Mouse (Mus musculus): Measurements from ENCODE around the gene Ndfip2.

Ndfip2 gene

GRCm38 (mm10) chr14:105284062-105284461 is 25.7 kb downstream of the Ndfip2 start:
- DNase-seq (ENCODE audit: low read depth in 1 of 2, low spot score in 2 of 2), result no peak

GRCm38 (mm10) chr14:105287557-105287956 is 29.2 kb downstream of the Ndfip2 start:
- no peak for DNase-seq (ENCODE audit: low read depth in 1 of 2, low spot score in 2 of 2)

- DNase-seq (ENCODE audit: low read depth in 1 of 2, low spot score in 2 of 2), result no peak
Measured at GRCm38 (mm10) chr14:105287972-105288371, 29.6 kb downstream of the Ndfip2 start.

GRCm38 (mm10) chr14:105288529-105288928 is 30.2 kb downstream of the Ndfip2 start:
- peak; percentile 11 to 22 for DNase-seq (ENCODE audit: low read depth in 1 of 2, low spot score in 2 of 2)

GRCm38 (mm10) chr14:105292139-105292538 is 33.8 kb downstream of the Ndfip2 start:
- DNase-seq (ENCODE audit: low read depth in 1 of 2, low spot score in 2 of 2), result no peak

GRCm38 (mm10) chr14:105293777-105294176 is 35.4 kb downstream of the Ndfip2 start:
- no peak for DNase-seq (ENCODE audit: low read depth in 1 of 2, low spot score in 2 of 2)

GRCm38 (mm10) chr14:105295820-105296582 is 37.6 kb downstream of the Ndfip2 start:
- DNase-seq (ENCODE audit: low read depth in 1 of 2, low spot score in 2 of 2), result no peak

GRCm38 (mm10) chr14:105299744-105300255 is 41.4 kb downstream of the Ndfip2 start:
- no peak for DNase-seq (ENCODE audit: low read depth in 1 of 2, low spot score in 2 of 2)

- peak in 1 of 2 experiments; percentile 1 for DNase-seq (ENCODE audit: low read depth in 1 of 2, low spot score in 2 of 2)
Measured at GRCm38 (mm10) chr14:105300551-105300950, 42.2 kb downstream of the Ndfip2 start.

GRCm38 (mm10) chr14:105302708-105303107 is 44.3 kb downstream of the Ndfip2 start:
- DNase-seq (ENCODE audit: low read depth in 1 of 2, low spot score in 2 of 2), result no peak

GRCm38 (mm10) chr14:105307716-105308115 is 49.3 kb downstream of the Ndfip2 start:
- DNase-seq (ENCODE audit: low read depth in 1 of 2, low spot score in 2 of 2), result no peak

GRCm38 (mm10) chr14:105312366-105312765 is 54.0 kb downstream of the Ndfip2 start:
- DNase-seq (ENCODE audit: low read depth in 1 of 2, low spot score in 2 of 2), result no peak

GRCm38 (mm10) chr14:105312944-105313343 is 54.6 kb downstream of the Ndfip2 start:
- DNase-seq (ENCODE audit: low read depth in 1 of 2, low spot score in 2 of 2), result no peak

- DNase-seq (ENCODE audit: low read depth in 1 of 2, low spot score in 2 of 2), result no peak
Measured at GRCm38 (mm10) chr14:105313877-105314276, 55.5 kb downstream of the Ndfip2 start.

GRCm38 (mm10) chr14:105321712-105322111 is 63.3 kb downstream of the Ndfip2 start:
- DNase-seq (ENCODE audit: low read depth in 1 of 2, low spot score in 2 of 2), result no peak

GRCm38 (mm10) chr14:105322829-105323228 is 64.5 kb downstream of the Ndfip2 start:
- DNase-seq (ENCODE audit: low read depth in 1 of 2, low spot score in 2 of 2), result no peak

- DNase-seq (ENCODE audit: low read depth in 1 of 2, low spot score in 2 of 2), result no peak
Measured at GRCm38 (mm10) chr14:105323448-105323847, 65.1 kb downstream of the Ndfip2 start.

- no peak for DNase-seq (ENCODE audit: low read depth in 1 of 2, low spot score in 2 of 2)
Measured at GRCm38 (mm10) chr14:105328397-105329302, 70.3 kb downstream of the Ndfip2 start.

- DNase-seq (ENCODE audit: low read depth in 1 of 2, low spot score in 2 of 2), result no peak
Measured at GRCm38 (mm10) chr14:105333475-105334094, 75.2 kb downstream of the Ndfip2 start.

GRCm38 (mm10) chr14:105341765-105342164 is 83.4 kb downstream of the Ndfip2 start:
- no peak for DNase-seq (ENCODE audit: low read depth in 1 of 2, low spot score in 2 of 2)

- DNase-seq (ENCODE audit: low read depth in 1 of 2, low spot score in 2 of 2), result no peak
Measured at GRCm38 (mm10) chr14:105354121-105354520, 95.7 kb downstream of the Ndfip2 start.
